Mouse (Mus musculus): ENCODE results near the gene Sephs1. TPM values are rescaled to one million over a fixed set of nuclear protein-coding genes. Genes with fewer than 3 reads are reported as not detected.
"Not testable (repeated sequence)": the region's sequence is repeated elsewhere in the genome, so short reads cannot be mapped to it uniquely, and the experiment has no call there.

The Sephs1 gene
- polyA plus RNA-seq, 1 experiment from 2014 or later: 83.9 TPM

DNA sequence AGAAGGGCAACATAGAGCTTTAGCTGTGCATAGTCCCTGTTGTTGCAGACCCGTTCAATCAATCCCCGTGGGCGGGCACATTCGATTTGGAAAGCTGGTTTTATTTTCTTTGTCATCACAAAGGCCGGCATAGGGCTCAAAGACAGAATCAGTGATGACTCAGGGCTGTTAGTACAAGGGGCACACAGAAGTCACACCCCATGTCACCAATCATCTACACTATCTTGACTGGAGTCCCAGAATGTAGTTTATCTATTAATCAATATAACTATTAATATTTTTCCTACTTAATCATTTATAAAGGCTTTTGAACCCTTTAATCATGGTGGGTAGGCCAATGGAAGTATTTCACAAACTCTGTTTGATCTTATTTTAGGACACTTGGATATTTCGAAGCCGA is 56.6 kb downstream of the Sephs1 start:
- Histone ChIP-seq H3K4me1 (ENCODE audit: control insufficient read depth, insufficient read depth, low read length) (no peaks in the 10 kb centered on the region), H3K36me3 (ENCODE audit: control insufficient read depth, insufficient read depth, low read length) (peaks cover 9% of the 10 kb centered on the region; the same call in 1 of the 2 replicates), H3K27me3 (ENCODE audit: control insufficient read depth, insufficient read depth, low read length) (no peaks in the 10 kb centered on the region), H3K4me3 (replicated peaks; ENCODE audit: low read depth, low read length) (no peak overlapping the region), H3K9ac (replicated peaks; ENCODE audit: low read length) (no peak overlapping the region), H3K4me2 (ENCODE audit: low read length) (no peak overlapping the region), H3K9me3 (ENCODE audit: control insufficient read depth, low read length) (no peaks in the 10 kb centered on the region), H3K27ac (replicated peaks; ENCODE audit: low read depth, low read length) (no peak overlapping the region)
- no peak for ATAC-seq (ENCODE audit: low FRiP score, low TSS enrichment)
- 93% methylated on average over 7 of the region's 7 CpGs for WGBS
- DNase-seq: no peak

DNA sequence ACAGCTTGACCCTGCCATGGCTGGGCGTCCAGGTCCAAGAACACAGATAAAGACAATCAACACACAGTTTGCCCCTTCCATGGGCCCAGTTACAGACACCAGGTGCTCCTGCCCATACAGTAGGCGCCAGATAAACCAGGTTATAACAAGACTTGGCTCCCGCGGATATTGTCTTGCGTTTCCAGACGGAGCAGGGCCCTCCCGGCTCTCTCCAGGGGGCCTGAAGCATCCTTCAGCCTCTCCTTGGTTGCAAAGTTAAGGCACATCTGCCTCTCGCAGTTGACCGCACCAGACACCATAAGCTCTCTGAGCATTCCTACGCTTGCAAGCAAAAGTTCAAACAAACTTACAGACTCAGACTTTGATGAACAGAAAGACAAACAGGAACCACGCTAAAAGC is 59.5 kb downstream of the Sephs1 start:
- ATAC-seq (ENCODE audit: low FRiP score, low TSS enrichment): no peak
- Histone ChIP-seq H3K9me3 (ENCODE audit: control insufficient read depth, low read length) (no peaks in the 10 kb centered on the region), H3K4me1 (ENCODE audit: control insufficient read depth, insufficient read depth, low read length) (no peaks in the 10 kb centered on the region), H3K27me3 (ENCODE audit: control insufficient read depth, insufficient read depth, low read length) (no peaks in the 10 kb centered on the region), H3K27ac (replicated peaks; ENCODE audit: low read depth, low read length) (no peak overlapping the region), H3K36me3 (ENCODE audit: control insufficient read depth, insufficient read depth, low read length) (peaks cover 8% of the 10 kb centered on the region; the same call in 1 of the 2 replicates), H3K9ac (replicated peaks; ENCODE audit: low read length) (no peak overlapping the region), H3K4me2 (ENCODE audit: low read length) (no peak overlapping the region), H3K4me3 (replicated peaks; ENCODE audit: low read depth, low read length) (no peak overlapping the region)
- 92% methylated on average over 11 of the region's 11 CpGs for WGBS
- DNase-seq: no peak

DNA sequence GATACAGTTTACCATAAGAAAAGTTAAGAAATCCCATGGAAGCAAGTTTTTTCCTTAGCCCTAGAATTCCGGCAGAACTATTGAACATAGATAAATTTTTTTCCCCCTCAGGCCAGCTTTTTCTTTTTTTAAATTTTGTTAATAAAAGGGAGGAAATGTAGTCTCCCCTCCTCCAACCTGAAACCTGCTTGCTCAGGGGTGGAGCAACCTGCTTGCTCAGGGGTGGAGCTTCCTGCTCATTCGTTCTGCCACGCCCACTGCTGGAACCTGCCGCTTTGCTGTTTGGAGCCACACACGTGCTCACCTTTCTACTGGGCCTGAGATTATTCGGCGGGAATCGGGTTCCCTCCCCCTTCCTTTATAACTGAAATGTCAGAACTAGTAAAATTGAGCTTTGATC is 68.3 kb downstream of the Sephs1 start:
- not testable (repeated sequence) for H3K9ac ChIP-seq (replicated peaks; ENCODE audit: low read length); H3K4me2 ChIP-seq (ENCODE audit: low read length); DNase-seq; ATAC-seq (ENCODE audit: low FRiP score, low TSS enrichment); H3K4me3 ChIP-seq (replicated peaks; ENCODE audit: low read depth, low read length); H3K27ac ChIP-seq (replicated peaks; ENCODE audit: low read depth, low read length); H3K36me3 ChIP-seq (ENCODE audit: control insufficient read depth, insufficient read depth, low read length); H3K4me1 ChIP-seq (ENCODE audit: control insufficient read depth, insufficient read depth, low read length); H3K27me3 ChIP-seq (ENCODE audit: control insufficient read depth, insufficient read depth, low read length); H3K9me3 ChIP-seq (ENCODE audit: control insufficient read depth, low read length)
- 94% methylated on average over 8 of the region's 8 CpGs for WGBS

DNA sequence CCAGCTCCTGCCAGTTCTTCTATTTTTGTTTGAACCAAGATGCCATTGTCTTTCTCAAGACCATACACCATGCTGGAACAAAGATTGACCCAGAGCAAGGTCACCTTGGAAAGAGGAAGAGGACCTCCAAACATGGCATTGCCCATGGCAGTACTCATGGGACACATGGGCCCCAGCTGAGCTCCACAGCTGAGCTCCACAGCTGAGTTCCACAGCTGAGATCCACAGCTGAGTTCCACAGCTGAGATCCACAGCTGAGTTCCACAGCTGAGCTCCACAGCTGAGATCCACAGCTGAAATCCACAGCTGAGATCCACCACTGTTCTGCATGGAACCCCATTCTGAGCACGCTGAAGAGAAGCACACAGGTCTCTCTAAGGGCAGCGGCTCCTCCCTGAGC is 69.6 kb downstream of the Sephs1 start:
- Histone ChIP-seq H3K36me3 (ENCODE audit: control insufficient read depth, insufficient read depth, low read length) (no peaks in the 10 kb centered on the region), H3K9me3 (ENCODE audit: control insufficient read depth, low read length) (no peaks in the 10 kb centered on the region), H3K4me1 (ENCODE audit: control insufficient read depth, insufficient read depth, low read length) (no peaks in the 10 kb centered on the region), H3K27me3 (ENCODE audit: control insufficient read depth, insufficient read depth, low read length) (no peaks in the 10 kb centered on the region), H3K4me2 (ENCODE audit: low read length) (no peak overlapping the region), H3K4me3 (replicated peaks; ENCODE audit: low read depth, low read length) (no peak overlapping the region), H3K27ac (replicated peaks; ENCODE audit: low read depth, low read length) (no peak overlapping the region), H3K9ac (replicated peaks; ENCODE audit: low read length) (no peak overlapping the region)
- ATAC-seq (ENCODE audit: low FRiP score, low TSS enrichment): no peak
- 87% methylated on average over 2 of the region's 2 CpGs for WGBS
- no peak for DNase-seq

DNA sequence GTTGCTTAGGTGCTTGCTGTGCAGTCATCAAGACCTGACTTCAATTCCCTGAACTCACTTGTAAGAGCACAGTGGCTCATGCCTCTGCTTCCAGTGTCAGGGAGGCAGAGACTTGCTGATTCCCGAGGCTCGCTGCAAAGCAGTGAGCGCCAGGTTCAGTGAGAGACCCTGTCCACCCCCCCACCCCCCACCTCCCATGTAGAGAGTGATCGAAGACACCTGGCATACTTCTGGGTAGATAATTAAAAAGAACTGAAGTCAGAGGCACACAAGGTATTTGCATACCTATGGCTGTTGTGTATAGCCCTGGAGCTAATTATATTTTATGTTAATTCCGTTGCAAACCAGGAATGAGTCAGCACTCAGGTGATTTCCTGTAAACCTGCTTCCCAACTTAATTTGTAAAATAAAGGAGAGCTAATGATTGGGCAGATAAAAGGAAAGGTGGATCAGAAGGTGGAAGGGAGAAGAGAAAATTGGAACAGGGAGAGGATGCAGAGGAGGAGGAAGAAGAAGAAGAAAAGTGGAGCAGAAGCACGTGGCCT is 72.9 kb downstream of the Sephs1 start:
- no peak for ATAC-seq (ENCODE audit: low FRiP score, low TSS enrichment)
- Histone ChIP-seq H3K27ac (replicated peaks; ENCODE audit: low read depth, low read length) (no peak overlapping the region), H3K9me3 (ENCODE audit: control insufficient read depth, low read length) (no peaks in the 10 kb centered on the region), H3K4me1 (ENCODE audit: control insufficient read depth, insufficient read depth, low read length) (no peaks in the 10 kb centered on the region), H3K27me3 (ENCODE audit: control insufficient read depth, insufficient read depth, low read length) (no peaks in the 10 kb centered on the region), H3K4me2 (ENCODE audit: low read length) (no peak overlapping the region), H3K4me3 (replicated peaks; ENCODE audit: low read depth, low read length) (no peak overlapping the region), H3K36me3 (ENCODE audit: control insufficient read depth, insufficient read depth, low read length) (no peaks in the 10 kb centered on the region), H3K9ac (replicated peaks; ENCODE audit: low read length) (no peak overlapping the region)
- 89% methylated on average over 6 of the region's 6 CpGs for WGBS
- no peak for DNase-seq

DNA sequence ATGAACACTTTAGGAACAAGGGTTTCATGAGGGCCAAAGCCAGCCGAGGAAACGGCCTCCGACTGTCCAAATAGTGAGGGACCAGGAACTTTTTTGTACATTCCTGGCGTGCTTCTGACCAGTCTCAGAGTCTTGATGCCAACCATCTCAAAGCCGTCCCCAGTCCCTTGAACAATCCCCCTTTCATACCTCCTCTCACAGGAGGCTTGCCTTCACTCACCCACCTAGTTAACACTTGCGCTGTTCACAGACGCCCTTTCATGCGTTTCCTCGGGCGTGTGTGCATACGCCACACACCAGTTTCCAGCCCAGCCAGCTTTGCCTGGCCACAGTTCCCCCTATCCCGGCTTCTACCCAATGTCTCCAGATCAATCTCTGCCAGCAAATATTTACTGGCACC is 76.7 kb downstream of the Sephs1 start:
- DNase-seq: no peak
- no peak overlapping the region for H3K9ac ChIP-seq (replicated peaks; ENCODE audit: low read length)
- no peaks in the 10 kb centered on the region for H3K9me3 ChIP-seq (ENCODE audit: control insufficient read depth, low read length)
- 90% methylated on average over 12 of the region's 12 CpGs for WGBS
- no peak overlapping the region for H3K4me2 ChIP-seq (ENCODE audit: low read length)
- H3K36me3 ChIP-seq (ENCODE audit: control insufficient read depth, insufficient read depth, low read length): no peaks in the 10 kb centered on the region
- ATAC-seq (ENCODE audit: low FRiP score, low TSS enrichment): no peak
- no peaks in the 10 kb centered on the region for H3K4me1 ChIP-seq (ENCODE audit: control insufficient read depth, insufficient read depth, low read length)
- no peaks in the 10 kb centered on the region for H3K27me3 ChIP-seq (ENCODE audit: control insufficient read depth, insufficient read depth, low read length)
- no peak overlapping the region for H3K4me3 ChIP-seq (replicated peaks; ENCODE audit: low read depth, low read length)
- no peak overlapping the region for H3K27ac ChIP-seq (replicated peaks; ENCODE audit: low read depth, low read length)

Other genes with a start within 250 kb of the Sephs1 start
- gene Prpf18, start 229.5 kb upstream of the Sephs1 start, polyA plus RNA-seq (2014; fragmentation: Nextera tagmentation; extraction: Ambion mirVana): 41.0 and 49.1 TPM in 2 replicates
- gene Bend7, start 163.7 kb upstream of the Sephs1 start, polyA plus RNA-seq (2014; fragmentation: Nextera tagmentation; extraction: Ambion mirVana): 6.3 and 6.8 TPM in 2 replicates
- 63.1 and 64.3 TPM in 2 replicates for gene Phyh, start 37.5 kb downstream of the Sephs1 start, polyA plus RNA-seq (2014; fragmentation: Nextera tagmentation; extraction: Ambion mirVana)
- 0.71 and 1.5 TPM in 2 replicates for gene Ucma, start 94.6 kb downstream of the Sephs1 start, polyA plus RNA-seq (2014; fragmentation: Nextera tagmentation; extraction: Ambion mirVana)
- gene Mcm10, start 131.2 kb downstream of the Sephs1 start, polyA plus RNA-seq (2014; fragmentation: Nextera tagmentation; extraction: Ambion mirVana): 2.8 and 6.5 TPM in 2 replicates
- gene Optn, start 182.5 kb downstream of the Sephs1 start, polyA plus RNA-seq (2014; fragmentation: Nextera tagmentation; extraction: Ambion mirVana): 12.1 and 13.6 TPM in 2 replicates

Data from midbrain, embryonic 14.5 days (tissue).